In genomic region chr7:129142599-129142949, GRCm38 (mm10) we compare ENCODE assay signal across 15 mouse cellular contexts.
DNase-seq lines count a peak whose midpoint lies in the region; ATAC-seq lines count a peak whose summit lies in the region.
"Had no signal": no experiment of that assay in that cellular context is flagged by ENCODE, and none has a peak within 500 bp of the region (broad histone marks: within the 10 kb centered on the region; RNA-seq: fewer than 3 reads in every experiment).

No protein-coding gene starts in this region.

- DNase-seq in kidney, adult 18-20 months, result peak; percentile 2
- DNase-seq in kidney, adult 11 months, result no peak
- DNase-seq in R1 (ENCODE audit: low read depth, low spot score), result peak; percentile 20
- peak; percentile 32 for DNase-seq in kidney, adult 9 months
- DNase-seq in large intestine, adult 2 months (ENCODE audit: low read depth, low spot score), result peak; percentile 1
- DNase-seq in layer of hippocampus, postnatal 14 days (ENCODE audit: low spot score in 2 of 2), result no peak
- DNase-seq: adrenal gland, postnatal 10 days; cerebellum, adult 2 months; gastrocnemius, postnatal 14 days; heart, postnatal 10 days; liver; lung, adult 2 months; right cerebral cortex, adult 18-20 months; thymus, postnatal 36 days had no signal

- ATAC-seq in megakaryocyte, adult 5-6 weeks (ENCODE audit: poor library complexity, severe bottlenecking), result no peak

- WGBS in large intestine, adult 2 months, result 69% methylated on average over 5 of the region's 5 CpGs

Comparison
In these comparisons a context has a peak if more than half of its experiments do, and no peak if none do; other contexts are left out.
1. DNase-seq: peak in kidney, adult 18-20 months (single experiment), R1 (single experiment), kidney, adult 9 months (single experiment) and large intestine, adult 2 months (single experiment); none in kidney, adult 11 months (single experiment) and layer of hippocampus, postnatal 14 days (0 of 2).